Mouse (Mus musculus): ENCODE results near the gene Dnajc3. TPM values are rescaled to one million over a fixed set of nuclear protein-coding genes. Genes with fewer than 3 reads are reported as not detected.
A peak's percentile ranks its signal among the peaks of the same experiment; 100 is the strongest.
"Not testable (repeated sequence)": the region's sequence is repeated elsewhere in the genome, so short reads cannot be mapped to it uniquely, and the experiment has no call there.

The Dnajc3 gene
- polyA plus RNA-seq, 1 experiment from 2014 or later = 23.0 TPM

DNA sequence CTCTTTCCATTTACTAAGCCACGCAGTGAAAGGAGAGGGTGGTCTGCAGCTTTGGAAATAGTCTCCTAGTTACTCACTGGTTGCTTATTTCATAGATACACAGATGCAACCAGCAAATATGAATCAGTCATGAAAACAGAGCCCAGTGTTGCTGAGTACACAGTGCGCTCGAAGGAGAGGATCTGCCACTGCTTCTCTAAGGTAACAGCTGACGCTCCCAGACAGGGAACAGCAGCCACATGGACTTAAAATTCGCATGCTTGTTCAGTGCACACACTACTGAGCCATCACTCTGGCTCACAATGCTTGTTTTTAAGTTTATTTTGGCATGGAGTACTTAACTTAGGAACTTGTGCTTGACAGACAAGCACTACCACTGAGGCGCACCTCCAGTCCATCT is 34.5 kb downstream of the Dnajc3 start:
- Histone ChIP-seq H3K36me3 (replicated peaks) (peaks cover 55% of the 10 kb centered on the region), H3K27ac (no peak overlapping the region), H3K27me3 (no peaks in the 10 kb centered on the region), H3K9ac (no peak overlapping the region), H3K4me1 (peaks cover 2% of the 10 kb centered on the region; the same call in 1 of the 2 replicates), H3K9me3 (no peaks in the 10 kb centered on the region), H3K4me2 (no peak overlapping the region), H3K4me3 (replicated peaks) (no peak overlapping the region)
- no peak for ATAC-seq (ENCODE audit: low FRiP score)
- 94% methylated on average over 6 of the region's 6 CpGs for WGBS

DNA sequence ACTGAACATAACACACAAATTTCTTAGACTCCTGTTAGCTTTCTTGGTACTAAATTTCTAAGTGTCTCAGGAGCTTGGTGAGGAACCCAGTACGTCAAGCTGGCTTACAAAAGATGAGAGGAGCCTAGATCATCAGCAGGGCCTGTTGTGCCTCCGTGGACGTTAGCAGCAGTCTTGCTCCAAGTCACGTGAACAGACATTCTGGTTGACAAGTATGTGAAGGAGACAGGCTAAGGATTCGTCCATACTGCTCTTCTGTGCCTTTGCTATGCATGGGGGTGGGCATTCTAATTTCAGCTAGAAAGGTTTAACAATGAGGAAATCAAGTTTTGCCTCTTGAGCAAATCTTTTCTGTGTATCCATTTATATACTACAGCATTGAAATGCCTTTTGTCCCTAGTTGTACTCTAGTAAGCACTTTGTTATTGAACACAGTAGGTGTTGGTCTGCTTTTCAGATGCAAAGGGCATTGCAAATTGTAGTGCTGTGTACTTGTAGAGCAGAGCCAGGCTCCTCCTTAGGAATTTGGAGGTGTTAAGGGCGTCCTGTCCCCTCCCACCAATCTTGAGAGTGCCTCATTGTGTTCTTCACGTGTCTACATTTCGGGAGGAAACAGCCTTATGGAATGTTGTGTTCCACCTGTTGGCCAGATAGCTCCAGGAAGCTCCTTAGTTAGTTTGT is 39.5 kb downstream of the Dnajc3 start:
- no peaks in the 10 kb centered on the region for H3K9me3 ChIP-seq
- H3K4me3 ChIP-seq (replicated peaks) = no peak overlapping the region
- peaks cover 2% of the 10 kb centered on the region; the same call in 1 of the 2 replicates for H3K4me1 ChIP-seq
- 72% methylated on average over 8 of the region's 8 CpGs for WGBS
- no peak overlapping the region for H3K9ac ChIP-seq
- no peak overlapping the region for H3K27ac ChIP-seq
- no peak for ATAC-seq (ENCODE audit: low FRiP score)
- H3K36me3 ChIP-seq (replicated peaks) = peaks cover 44% of the 10 kb centered on the region
- no peak overlapping the region for H3K4me2 ChIP-seq
- H3K27me3 ChIP-seq = no peaks in the 10 kb centered on the region

DNA sequence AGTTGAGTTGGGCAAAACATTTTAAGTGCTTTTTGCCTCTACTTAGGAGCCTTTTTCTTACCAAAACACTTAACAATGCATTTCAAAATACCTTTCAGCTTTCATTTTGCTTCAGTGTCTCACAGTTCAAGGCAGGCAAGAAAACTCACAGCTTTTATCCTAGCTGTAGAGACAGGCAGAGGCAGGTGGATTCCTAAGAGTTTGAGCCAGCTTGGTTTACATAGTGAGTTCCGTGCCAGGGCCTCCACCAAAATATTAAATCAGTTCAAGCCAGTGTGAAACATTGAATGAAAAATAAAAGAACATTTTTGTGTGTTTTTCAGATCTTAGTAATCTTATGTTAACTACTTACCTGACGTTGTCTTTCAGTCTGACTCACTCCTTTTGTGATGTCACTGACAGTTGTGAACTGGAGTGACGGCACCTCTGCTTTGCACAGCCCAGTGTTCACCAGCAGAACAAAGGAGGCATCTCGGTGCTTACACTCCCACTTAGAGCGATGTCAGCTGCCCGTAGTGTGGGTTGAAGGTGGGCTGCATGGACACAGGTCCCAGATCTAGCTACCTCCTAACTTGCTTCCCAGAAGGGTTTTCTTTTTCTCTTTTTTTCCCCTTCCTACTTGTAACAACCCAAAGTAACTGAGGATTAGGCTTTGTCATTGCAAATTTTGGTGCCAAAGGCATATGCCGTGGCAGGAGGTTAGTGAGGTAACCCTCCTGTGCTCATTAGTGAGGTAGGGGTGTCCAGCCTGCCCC is 42.0 kb downstream of the Dnajc3 start:
- Histone ChIP-seq H3K4me1 (peaks cover under 1% of the 10 kb centered on the region; the same call in 1 of the 2 replicates), H3K36me3 (replicated peaks) (peaks cover 47% of the 10 kb centered on the region), H3K4me3 (replicated peaks) (no peak overlapping the region), H3K27me3 (no peaks in the 10 kb centered on the region), H3K27ac (no peak overlapping the region), H3K9ac (no peak overlapping the region), H3K9me3 (no peaks in the 10 kb centered on the region), H3K4me2 (no peak overlapping the region)
- 65% methylated on average over 7 of the region's 7 CpGs for WGBS
- ATAC-seq (ENCODE audit: low FRiP score) = no peak

- 73% methylated on average over 5 of the region's 5 CpGs for WGBS
- H3K4me3 ChIP-seq (replicated peaks) = no peak overlapping the region
- no peaks in the 10 kb centered on the region for H3K4me1 ChIP-seq
- no peaks in the 10 kb centered on the region for H3K27me3 ChIP-seq
- H3K9me3 ChIP-seq = no peaks in the 10 kb centered on the region
- peaks cover 44% of the 10 kb centered on the region for H3K36me3 ChIP-seq (replicated peaks)
- no peak for ATAC-seq (ENCODE audit: low FRiP score)
- H3K9ac ChIP-seq = no peak overlapping the region
- no peak overlapping the region for H3K27ac ChIP-seq
- no peak overlapping the region for H3K4me2 ChIP-seq
These were observed 42.6 kb downstream of the Dnajc3 start for GRCm38 (mm10) chr14:118980358-118980757.

GRCm38 (mm10) chr14:118980890-118981289 is 43.1 kb downstream of the Dnajc3 start:
- no peaks in the 10 kb centered on the region for H3K9me3 ChIP-seq
- no peaks in the 10 kb centered on the region for H3K4me1 ChIP-seq
- no peak overlapping the region for H3K27ac ChIP-seq
- no peak overlapping the region for H3K4me3 ChIP-seq (replicated peaks)
- ATAC-seq (ENCODE audit: low FRiP score) = no peak
- no peak overlapping the region for H3K4me2 ChIP-seq
- no peaks in the 10 kb centered on the region for H3K27me3 ChIP-seq
- no peak overlapping the region for H3K9ac ChIP-seq
- WGBS = 88% methylated on average over 8 of the region's 8 CpGs
- peaks cover 42% of the 10 kb centered on the region for H3K36me3 ChIP-seq (replicated peaks)

- peaks cover 39% of the 10 kb centered on the region for H3K36me3 ChIP-seq (replicated peaks)
- not testable (repeated sequence) for ATAC-seq (ENCODE audit: low FRiP score); H3K9me3 ChIP-seq; H3K4me1 ChIP-seq; H3K4me2 ChIP-seq; H3K27me3 ChIP-seq; H3K4me3 ChIP-seq (replicated peaks); H3K27ac ChIP-seq; H3K9ac ChIP-seq
- 93% methylated on average over 6 of the region's 6 CpGs for WGBS
These were observed 44.1 kb downstream of the Dnajc3 start for GRCm38 (mm10) chr14:118981711-118982428.

DNA sequence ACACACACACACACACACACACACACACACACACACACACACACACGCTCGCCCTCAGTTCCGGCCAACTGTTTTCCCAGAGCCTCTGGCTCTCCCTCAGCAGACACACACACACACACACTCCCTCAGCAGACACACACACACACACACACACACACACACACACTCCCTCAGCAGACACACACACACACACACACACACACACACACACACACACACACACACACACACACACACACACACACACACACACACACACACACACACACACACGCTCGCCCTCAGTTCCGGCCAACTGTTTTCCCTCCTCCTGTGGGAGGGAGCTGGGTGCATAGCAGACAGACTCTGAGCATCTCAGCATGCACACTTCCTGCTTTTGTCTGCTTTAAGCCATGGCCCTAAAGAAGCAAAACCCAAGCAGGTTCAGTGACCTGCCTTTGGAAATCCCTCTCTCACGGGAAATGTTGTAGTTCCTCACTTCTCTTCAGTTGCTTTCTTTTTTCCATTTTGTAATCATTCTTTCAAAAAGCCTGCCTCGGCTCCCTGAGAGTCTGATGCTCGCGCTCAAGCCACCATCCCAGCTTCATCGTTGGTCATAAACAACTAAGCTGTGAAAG is 44.8 kb downstream of the Dnajc3 start:
- not testable (repeated sequence) for H3K4me3 ChIP-seq (replicated peaks); H3K4me2 ChIP-seq; H3K27me3 ChIP-seq; ATAC-seq (ENCODE audit: low FRiP score); H3K9ac ChIP-seq; H3K9me3 ChIP-seq; H3K4me1 ChIP-seq; H3K27ac ChIP-seq
- H3K36me3 ChIP-seq (replicated peaks) = peaks cover 33% of the 10 kb centered on the region
- 72% methylated on average over 10 of the region's 11 CpGs for WGBS

GRCm38 (mm10) chr14:118983396-118983795 is 45.6 kb downstream of the Dnajc3 start:
- Histone ChIP-seq H3K9me3 (no peaks in the 10 kb centered on the region), H3K4me1 (no peaks in the 10 kb centered on the region), H3K27ac (0 out of 2 replicates have a peak overlapping the region, but pooled peaks have one; percentile 2), H3K4me2 (no peak overlapping the region), H3K9ac (no peak overlapping the region), H3K27me3 (no peaks in the 10 kb centered on the region), H3K36me3 (replicated peaks) (peaks cover 25% of the 10 kb centered on the region), H3K4me3 (replicated peaks) (no peak overlapping the region)
- no peak for ATAC-seq (ENCODE audit: low FRiP score)

DNA sequence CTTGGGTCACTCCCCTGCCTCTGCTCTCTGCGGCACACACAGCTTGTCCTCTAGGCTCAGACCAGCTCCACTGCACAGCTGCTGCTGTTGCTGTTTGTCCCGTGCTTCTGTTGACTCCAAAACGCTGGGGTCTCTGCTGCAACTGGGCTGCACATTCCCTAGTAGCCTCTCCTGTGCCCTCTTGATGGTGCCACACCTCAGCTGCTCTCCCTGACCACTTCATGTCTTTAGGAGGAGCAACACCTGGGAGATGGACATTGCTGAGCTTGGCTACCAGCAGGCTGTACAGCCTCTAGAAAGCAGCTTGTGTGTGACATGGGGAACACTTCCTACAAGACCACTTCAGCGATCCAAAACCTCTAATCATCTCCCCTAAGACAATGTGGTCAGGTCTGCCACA is 46.4 kb downstream of the Dnajc3 start:
- H3K4me2 ChIP-seq = no peak overlapping the region
- 89% methylated on average over 4 of the region's 4 CpGs for WGBS

GRCm38 (mm10) chr14:118986653-118987522 is 49.1 kb downstream of the Dnajc3 start:
- Histone ChIP-seq H3K27me3 (no peaks in the 10 kb centered on the region), H3K4me3 (replicated peaks) (no peak overlapping the region), H3K9ac (no peak overlapping the region), H3K27ac (no peak overlapping the region), H3K4me1 (no peaks in the 10 kb centered on the region), H3K4me2 (no peak overlapping the region), H3K9me3 (no peaks in the 10 kb centered on the region), H3K36me3 (replicated peaks) (peaks cover 13% of the 10 kb centered on the region)
- 42% methylated on average over 16 of the region's 16 CpGs for whole genome bisulfite sequencing
- 0 out of 2 replicates have a peak, but pooled peaks have one; percentile 44 for ATAC-seq (ENCODE audit: low FRiP score)

More for the DNA sequence above, 46.4 kb downstream of the Dnajc3 start:
- H3K9ac ChIP-seq = no peak overlapping the region
- ATAC-seq (ENCODE audit: low FRiP score) = no peak
- H3K4me1 ChIP-seq = no peaks in the 10 kb centered on the region
- no peak overlapping the region for H3K27ac ChIP-seq
- H3K9me3 ChIP-seq = no peaks in the 10 kb centered on the region
- H3K4me3 ChIP-seq (replicated peaks) = no peak overlapping the region
- peaks cover 23% of the 10 kb centered on the region for H3K36me3 ChIP-seq (replicated peaks)
- H3K27me3 ChIP-seq = no peaks in the 10 kb centered on the region
